Comparison of ENCODE assay signal across 22 mouse cellular contexts in genomic region chr1:158947981-158948735, GRCm38 (mm10). TPM values are rescaled to one million over a fixed set of nuclear protein-coding genes. Genes with fewer than 3 reads are reported as not detected.
DNase-seq lines count a peak whose midpoint lies in the region; ATAC-seq and TF ChIP-seq lines count a peak whose summit lies in the region.
"Had no signal": no experiment of that assay in that cellular context is flagged by ENCODE, and none has a peak within 500 bp of the region (broad histone marks: within the 10 kb centered on the region; RNA-seq: fewer than 3 reads in every experiment).

No protein-coding gene starts in this region.

- no peak overlapping the region for H3K9ac ChIP-seq in neural tube, embryonic 15.5 days (replicated peaks)
- H3K9ac ChIP-seq: forebrain, embryonic 12.5 days; hindbrain, embryonic 12.5 days; midbrain, embryonic 13.5 days had no signal

- 81% methylated on average over 6 of the region's 6 CpGs for WGBS in neural tube, embryonic 15.5 days

- no peaks in the 10 kb centered on the region for H3K36me3 ChIP-seq in neural tube, embryonic 15.5 days
- H3K36me3 ChIP-seq: forebrain, embryonic 12.5 days; hindbrain, embryonic 12.5 days; midbrain, embryonic 13.5 days had no signal

- peaks cover 6% of the 10 kb centered on the region; the same call in 1 of the 2 replicates for H3K4me1 ChIP-seq in embryonic fibroblast, embryonic 13.5 days (ENCODE audit: control insufficient read depth, insufficient read depth, low read length)
- H3K4me1 ChIP-seq in neural tube, embryonic 15.5 days: no peaks in the 10 kb centered on the region
- H3K4me1 ChIP-seq: forebrain, embryonic 12.5 days; hindbrain, embryonic 12.5 days; megakaryocyte, embryonic 14.5 days; midbrain, embryonic 13.5 days had no signal

- no peak for TF ChIP-seq POLR2A in embryonic fibroblast, embryonic 13.5 days (IDR thresholded peaks at IDR 0.05; ENCODE audit: low read depth, low read length)

- peak overlapping the region; percentile 75 for H3K27ac ChIP-seq in embryonic fibroblast, embryonic 13.5 days (ENCODE audit: insufficient read depth, low read length)
- no peak overlapping the region for H3K27ac ChIP-seq in neural tube, embryonic 15.5 days (replicated peaks)
- H3K27ac ChIP-seq: forebrain, embryonic 12.5 days; gastrocnemius, adult 2 months; hindbrain, embryonic 12.5 days; kidney, postnatal 0 days; midbrain, embryonic 13.5 days had no signal

- ATAC-seq in neural tube, embryonic 15.5 days (ENCODE audit: low FRiP score): no peak
- ATAC-seq: midbrain, embryonic 13.5 days had no signal

- no peak for TF ChIP-seq CTCF in embryonic fibroblast, embryonic 13.5 days (IDR thresholded peaks at IDR 0.05; ENCODE audit: borderline replicate concordance, insufficient read depth, low read length)

- no peaks in the 10 kb centered on the region for H3K9me3 ChIP-seq in neural tube, embryonic 15.5 days (replicated peaks)
- H3K9me3 ChIP-seq: forebrain, embryonic 12.5 days; hindbrain, embryonic 12.5 days; midbrain, embryonic 13.5 days had no signal

- peak; percentile 33 for DNase-seq in heart, adult 11 months
- DNase-seq in heart, adult 9 months (ENCODE audit: low spot score in 2 of 2): no peak
- DNase-seq in 3T3-L1 (ENCODE audit: low read depth, low spot score) (peak; percentile 96), adipocyte (ENCODE audit: low spot score) (peak; percentile 46)
- no peak for DNase-seq in testis, postnatal 10 days (ENCODE audit: low spot score)
- DNase-seq in frontal cortex, postnatal 10 days (ENCODE audit: low spot score in 2 of 2): no peak
- DNase-seq: cerebellum, adult 18-20 months; cerebellum, postnatal 14 days; gastrocnemius, adult 2 months; kidney, adult 11 months; left cerebral cortex, postnatal 4 days; lung, postnatal 10 days; right cerebral cortex, postnatal 14 days; thymus, postnatal 25 days had no signal

- no peak overlapping the region for H3K4me3 ChIP-seq in embryonic fibroblast, embryonic 13.5 days (ENCODE audit: insufficient read depth, low read length)
- no peak overlapping the region for H3K4me3 ChIP-seq in neural tube, embryonic 15.5 days (replicated peaks)
- H3K4me3 ChIP-seq: forebrain, embryonic 12.5 days; gastrocnemius, adult 2 months; hindbrain, embryonic 12.5 days; megakaryocyte, embryonic 14.5 days; midbrain, embryonic 13.5 days had no signal

- no peaks in the 10 kb centered on the region for H3K27me3 ChIP-seq in neural tube, embryonic 15.5 days (replicated peaks)
- H3K27me3 ChIP-seq: forebrain, embryonic 12.5 days; hindbrain, embryonic 12.5 days; megakaryocyte, embryonic 14.5 days; midbrain, embryonic 13.5 days had no signal

- H3K4me2 ChIP-seq in neural tube, embryonic 15.5 days: no peak overlapping the region
- H3K4me2 ChIP-seq: forebrain, embryonic 12.5 days; hindbrain, embryonic 12.5 days; midbrain, embryonic 13.5 days had no signal

RNA-seq across cellular contexts. Expression of gene Pappa2, which starts 32.1 kb away (rescaled TPM):
- polyA plus RNA-seq in embryonic fibroblast, embryonic 13.5 days (2011; ENCODE audit: insufficient read length, low read depth, missing spikeins): 2.2 and 3.3 TPM in 2 replicates
- polyA plus RNA-seq in neural tube, embryonic 15.5 days (2015; fragmentation: Nextera tagmentation; extraction: Ambion mirVana): 0.49 and 0.55 TPM in 2 replicates
- polyA plus RNA-seq: liver, adult 2 months had no signal

Comparison
In these comparisons a context has a peak if more than half of its experiments do, and no peak if none do; other contexts are left out.
1. DNase-seq: peak in heart, adult 11 months (single experiment), 3T3-L1 (single experiment) and adipocyte (single experiment); none in heart, adult 9 months (0 of 2), testis, postnatal 10 days (single experiment) and frontal cortex, postnatal 10 days (0 of 2).